Mouse (Mus musculus) neural tube, embryonic 11.5 days (tissue): ENCODE measurements at regions not wholly inside any gene's neighbourhood (a gene's known extent, or its start where the extent isn't known, plus 50 kb on each side); places are given as distances from the start of the nearest gene placed in this dataset.
A peak's percentile ranks its signal among the peaks of the same experiment; 100 is the strongest.

Experiments
- ATAC-seq: fragments of 200-750 bp; cut with Nextera tagmentation; 2 replicates; pipeline ENCODE4 v1.8.0; 2017; ENCODE audit warnings: moderate number of reproducible peaks, mild to moderate bottlenecking, moderate TSS enrichment, moderate library complexity; ENCODE audit not compliant: insufficient read depth, low FRiP score, low TSS enrichment
- DNase-seq: peaks from one replicate; pipeline ENCODE4 v3.0.0-alpha.2; 2015; ENCODE audit warnings: low spot score
- H3K27ac ChIP-seq: fragments of 300-500 bp; sonication (generic); 2 replicates; pipeline ENCODE4 v1.5.1; 2014; ENCODE audit warnings: low read depth, mild to moderate bottlenecking, low read length
- H3K27me3 ChIP-seq: fragments of 300-500 bp; sonication (generic); 2 replicates; pipeline ENCODE4 v1.6.1; 2014; ENCODE audit warnings: mild to moderate bottlenecking, low read length, mixed read lengths; ENCODE audit not compliant: control insufficient read depth, insufficient read depth
- H3K36me3 ChIP-seq: fragments of 300-500 bp; sonication (generic); 2 replicates; pipeline ENCODE4 v1.6.1; 2014; ENCODE audit warnings: mild to moderate bottlenecking, low read length, moderate library complexity, mixed read lengths; ENCODE audit not compliant: control insufficient read depth, insufficient read depth
- H3K4me1 ChIP-seq: fragments of 300-500 bp; sonication (generic); 2 replicates; pipeline ENCODE4 v1.6.1; 2014; ENCODE audit warnings: low read length, mixed read lengths; ENCODE audit not compliant: control insufficient read depth, insufficient read depth
- H3K4me2 ChIP-seq: fragments of 300-500 bp; sonication (generic); 2 replicates; pipeline ENCODE4 v1.6.1; 2014; ENCODE audit warnings: low read depth, mild to moderate bottlenecking, moderate library complexity
- H3K4me3 ChIP-seq: fragments of 300-500 bp; sonication (generic); 2 replicates; pipeline ENCODE4 v1.5.1; 2014; ENCODE audit warnings: low read depth, low read length
- H3K9ac ChIP-seq: fragments of 300-500 bp; sonication (generic); 2 replicates; pipeline ENCODE4 v1.6.1; 2014; ENCODE audit warnings: mild to moderate bottlenecking, low read length
- H3K9me3 ChIP-seq: fragments of 300-500 bp; sonication (generic); 2 replicates; pipeline ENCODE4 v1.6.1; 2016; ENCODE audit warnings: low read length; ENCODE audit not compliant: control insufficient read depth
- WGBS: fragments of 180-500 bp; shearing (Covaris S2); extraction: QIAGEN DNeasy Blood & Tissue Kit; methylation state at CpG from one replicate; pipeline ENCODE4 v1.1.7; 2014; 5-methylcytosine and 5-hydroxymethylcytosine counted together

DNA sequence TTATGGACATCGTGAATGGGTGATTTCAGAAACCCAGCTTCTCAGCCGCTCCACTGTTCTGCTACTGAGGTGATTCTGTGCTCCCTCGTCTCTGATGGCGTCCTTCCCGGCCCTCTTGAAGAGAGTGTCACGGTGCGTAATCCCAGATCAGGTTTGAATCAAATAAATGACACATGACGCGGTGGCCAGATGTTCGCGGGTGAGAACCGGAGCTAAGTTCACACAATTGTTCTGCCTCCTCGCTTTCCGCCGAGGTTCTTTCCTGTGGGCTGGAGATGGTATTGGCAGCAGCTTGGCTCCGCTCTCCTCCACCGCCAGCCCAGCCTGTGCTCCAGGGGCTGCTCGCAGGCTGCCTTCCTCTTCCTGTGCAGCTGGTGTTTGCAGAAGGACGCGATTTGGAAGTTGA is 142.7 kb downstream of the Kdr start:
- H3K9ac ChIP-seq, result no peak overlapping the region
- H3K4me2 ChIP-seq, result no peak overlapping the region
- no peak for ATAC-seq
- H3K27ac ChIP-seq, result no peak overlapping the region
- no peak overlapping the region for H3K4me3 ChIP-seq
- DNase-seq, result peak; percentile 43
- no peaks in the 10 kb centered on the region for H3K27me3 ChIP-seq
- no peaks in the 10 kb centered on the region for H3K9me3 ChIP-seq
- H3K4me1 ChIP-seq, result no peaks in the 10 kb centered on the region
- no peaks in the 10 kb centered on the region for H3K36me3 ChIP-seq
- 70% methylated on average over 20 of the region's 20 CpGs for WGBS

DNA sequence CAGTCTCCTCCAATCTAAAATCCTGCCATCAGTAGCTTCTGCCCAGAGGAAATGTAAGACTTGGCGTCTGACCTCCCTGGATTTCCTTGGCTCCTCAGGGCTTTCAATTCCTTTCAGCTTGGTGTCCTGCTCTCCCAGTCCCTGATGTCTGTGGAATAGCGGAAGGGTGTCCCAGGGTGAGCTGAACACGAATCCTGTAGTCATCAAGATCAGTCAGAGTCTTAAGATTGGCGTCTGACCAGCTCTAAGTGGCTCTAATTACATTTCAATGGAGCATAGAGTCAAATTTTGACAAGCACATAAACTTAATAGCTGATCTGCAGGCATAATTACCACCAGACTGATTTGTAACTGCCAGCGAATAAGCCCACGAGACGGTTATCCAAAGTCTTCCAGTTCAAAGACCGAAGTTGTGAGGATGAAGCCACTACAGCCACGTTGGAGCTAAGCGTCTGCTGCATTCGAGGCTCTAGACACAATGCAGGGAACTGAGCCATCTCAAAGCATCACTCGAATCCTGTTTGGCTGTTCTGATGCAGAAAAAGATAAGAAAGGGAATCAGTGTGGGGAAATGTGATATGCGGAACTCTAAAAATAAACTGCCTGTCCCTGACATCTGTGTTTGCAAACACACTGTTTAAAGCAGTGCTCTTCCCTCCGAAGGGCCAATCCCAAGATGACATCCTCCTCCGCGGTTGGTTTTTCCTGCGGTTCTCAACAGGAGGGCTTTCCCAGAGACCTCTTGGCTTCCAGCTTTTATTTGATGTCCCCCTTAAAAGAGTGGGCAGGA is 143.3 kb downstream of the Kdr start:
- WGBS, result 72% methylated on average over 17 of the region's 17 CpGs
- no peak for ATAC-seq
- DNase-seq, result no peak
- Histone ChIP-seq H3K4me2 (no peak overlapping the region), H3K36me3 (no peaks in the 10 kb centered on the region), H3K9ac (no peak overlapping the region), H3K27ac (no peak overlapping the region), H3K4me3 (no peak overlapping the region), H3K9me3 (no peaks in the 10 kb centered on the region), H3K27me3 (no peaks in the 10 kb centered on the region), H3K4me1 (no peaks in the 10 kb centered on the region)

DNA sequence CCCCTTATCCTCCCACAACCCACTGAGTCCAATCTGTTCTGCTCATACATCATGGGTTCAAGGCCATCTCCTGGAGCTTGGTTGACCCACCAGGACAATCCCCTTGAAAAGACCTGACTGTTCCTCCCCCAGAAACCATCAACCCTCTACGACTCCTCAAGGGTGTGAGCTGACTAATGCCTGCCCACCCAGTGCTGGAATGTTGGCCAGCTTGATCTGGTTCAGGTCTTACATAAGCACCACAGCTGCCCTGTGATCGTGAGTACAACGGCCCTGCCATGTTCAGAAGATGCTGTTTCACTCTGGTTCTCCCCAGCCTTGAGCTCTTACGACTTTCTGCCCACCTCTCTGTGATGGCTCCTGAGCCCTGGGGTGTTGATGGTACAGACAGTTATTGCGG is 145.9 kb downstream of the Kdr start:
- no peaks in the 10 kb centered on the region for H3K27me3 ChIP-seq
- WGBS, result 83% methylated on average over 5 of the region's 5 CpGs
- H3K27ac ChIP-seq, result no peak overlapping the region
- H3K9ac ChIP-seq, result no peak overlapping the region
- H3K4me1 ChIP-seq, result no peaks in the 10 kb centered on the region
- no peak overlapping the region for H3K4me2 ChIP-seq
- no peak overlapping the region for H3K4me3 ChIP-seq
- no peaks in the 10 kb centered on the region for H3K36me3 ChIP-seq
- ATAC-seq, result no peak
- H3K9me3 ChIP-seq, result no peaks in the 10 kb centered on the region
- no peak for DNase-seq

DNA sequence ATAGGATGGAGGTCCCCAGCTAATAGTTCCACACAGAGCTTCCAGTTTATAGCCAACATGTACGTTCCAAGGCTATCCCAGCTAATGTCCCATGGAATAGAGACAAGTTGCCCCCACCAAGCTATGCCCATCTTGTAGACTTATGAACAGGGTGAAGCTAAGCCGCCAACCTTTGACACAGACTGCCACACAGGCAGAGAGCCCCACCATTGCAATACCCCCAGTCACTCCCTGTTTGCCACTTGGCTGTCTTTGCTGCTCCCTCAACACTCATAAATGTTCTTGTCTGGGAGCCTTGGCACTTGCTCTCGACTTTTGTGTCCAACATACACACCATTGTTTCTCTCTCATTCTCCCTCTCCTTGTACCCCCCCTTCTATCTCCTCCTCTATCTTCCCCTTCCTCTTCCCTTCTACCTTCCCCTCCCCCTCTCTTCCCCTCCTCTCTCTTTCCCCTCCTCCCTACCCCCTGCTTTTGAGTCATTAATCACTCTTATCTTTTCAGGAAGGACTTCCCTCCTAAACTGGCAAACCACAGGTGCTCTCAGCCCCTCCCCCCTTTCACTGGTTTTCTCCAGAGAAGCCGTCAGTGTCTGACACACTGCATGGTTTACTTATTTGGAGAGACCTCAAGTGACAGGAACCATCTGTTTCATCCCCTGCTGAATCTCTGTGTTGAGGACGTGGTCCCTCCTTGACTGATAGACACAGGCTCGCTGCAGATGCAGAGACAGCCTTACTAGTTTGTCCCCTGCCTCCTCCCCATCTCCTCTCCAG is 148.2 kb downstream of the Kdr start:
- WGBS, result 46% methylated on average over 6 of the region's 6 CpGs
- no peak overlapping the region for H3K27ac ChIP-seq
- no peaks in the 10 kb centered on the region for H3K4me1 ChIP-seq
- H3K4me2 ChIP-seq, result no peak overlapping the region
- DNase-seq (no peak), ATAC-seq (no peak)
- H3K9ac ChIP-seq, result no peak overlapping the region
- no peaks in the 10 kb centered on the region for H3K27me3 ChIP-seq
- no peaks in the 10 kb centered on the region for H3K36me3 ChIP-seq
- no peaks in the 10 kb centered on the region for H3K9me3 ChIP-seq
- no peak overlapping the region for H3K4me3 ChIP-seq

DNA sequence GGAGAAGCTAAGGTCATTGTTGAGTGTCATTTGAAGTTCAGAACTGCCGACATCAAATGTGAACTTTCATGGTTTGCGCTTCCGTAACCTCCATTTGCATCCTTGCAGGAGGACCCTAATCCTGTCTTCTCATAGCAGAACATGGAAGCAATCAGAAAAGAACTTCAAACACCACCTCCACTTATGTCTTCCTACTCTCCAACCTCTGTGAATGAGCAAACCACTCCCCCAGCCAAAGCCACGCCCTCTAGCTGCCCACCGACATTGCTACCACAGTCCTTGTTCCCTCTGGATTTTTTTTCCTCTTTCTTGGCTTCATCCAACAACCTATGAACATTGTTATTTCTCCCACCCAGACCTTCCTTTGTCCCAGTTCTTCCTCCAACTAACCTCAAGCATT is 149.9 kb downstream of the Kdr start:
- Histone ChIP-seq H3K9ac (no peak overlapping the region), H3K4me1 (no peaks in the 10 kb centered on the region), H3K36me3 (no peaks in the 10 kb centered on the region), H3K27ac (no peak overlapping the region), H3K9me3 (no peaks in the 10 kb centered on the region), H3K4me2 (no peak overlapping the region), H3K27me3 (no peaks in the 10 kb centered on the region), H3K4me3 (no peak overlapping the region)
- WGBS, result 88% methylated on average over 5 of the region's 5 CpGs
- ATAC-seq, result no peak
- no peak for DNase-seq

DNA sequence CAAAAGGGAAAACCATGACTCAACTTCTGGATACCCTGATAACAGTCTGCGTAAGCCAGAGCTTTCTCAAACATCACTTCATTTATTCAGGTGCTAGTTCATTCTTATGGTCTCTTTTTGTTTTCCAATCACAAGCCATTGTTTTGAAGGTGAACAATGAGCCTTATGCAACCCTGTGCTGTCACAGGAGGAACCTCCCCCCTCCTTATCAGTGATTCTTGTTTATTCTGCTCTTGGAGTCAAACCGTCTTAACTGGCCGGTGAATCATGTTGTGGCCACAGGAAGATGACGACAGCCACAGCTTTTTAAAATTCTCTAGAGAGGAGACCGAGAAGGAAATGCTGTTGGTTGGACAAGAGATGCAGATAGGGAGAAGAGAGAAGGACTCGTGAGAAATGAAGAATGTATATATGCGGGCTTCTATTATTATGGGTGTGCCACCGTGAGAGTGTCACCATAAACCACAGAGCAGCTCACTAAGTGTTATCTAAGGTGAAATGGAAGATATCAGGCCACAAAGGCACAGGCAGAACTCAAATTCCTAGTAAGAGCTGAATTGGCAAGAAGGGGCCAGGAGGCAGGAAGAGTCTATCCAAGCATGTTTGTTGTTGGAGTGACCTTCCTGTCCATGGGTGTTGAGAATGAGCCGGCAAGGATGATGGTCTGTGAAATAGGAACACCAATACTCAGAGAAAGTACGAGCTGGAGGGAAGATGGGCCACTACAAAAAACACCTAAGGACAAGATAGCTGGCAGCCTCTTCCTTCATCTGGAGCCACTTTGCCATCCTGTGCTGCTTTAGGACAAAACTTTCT is 151.8 kb downstream of the Kdr start:
- no peaks in the 10 kb centered on the region for H3K27me3 ChIP-seq
- H3K4me3 ChIP-seq, result no peak overlapping the region
- H3K4me2 ChIP-seq, result no peak overlapping the region
- no peaks in the 10 kb centered on the region for H3K36me3 ChIP-seq
- DNase-seq (no peak), ATAC-seq (no peak)
- no peak overlapping the region for H3K9ac ChIP-seq
- H3K9me3 ChIP-seq, result no peaks in the 10 kb centered on the region
- H3K4me1 ChIP-seq, result no peaks in the 10 kb centered on the region
- no peak overlapping the region for H3K27ac ChIP-seq
- WGBS, result 85% methylated on average over 10 of the region's 10 CpGs

DNA sequence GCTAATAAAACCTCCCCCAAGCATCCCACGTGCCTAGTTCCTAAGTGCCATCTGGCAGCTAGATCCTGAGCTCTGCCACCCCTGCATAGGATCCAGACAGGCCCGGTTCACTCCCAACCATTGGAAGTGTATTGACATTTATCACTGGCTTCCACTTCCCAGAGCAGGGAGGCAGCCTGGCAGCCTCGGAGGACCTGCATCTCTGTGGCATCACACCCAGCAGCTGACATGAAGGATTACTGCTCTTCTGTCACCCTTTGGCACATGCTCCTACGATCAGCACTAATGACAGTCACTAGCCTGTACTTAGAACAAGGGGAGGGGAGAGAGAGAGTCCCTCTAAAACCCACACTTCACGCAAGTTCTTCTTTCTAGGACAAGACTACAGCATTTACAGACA is 152.7 kb downstream of the Kdr start:
- ATAC-seq, result no peak

DNA sequence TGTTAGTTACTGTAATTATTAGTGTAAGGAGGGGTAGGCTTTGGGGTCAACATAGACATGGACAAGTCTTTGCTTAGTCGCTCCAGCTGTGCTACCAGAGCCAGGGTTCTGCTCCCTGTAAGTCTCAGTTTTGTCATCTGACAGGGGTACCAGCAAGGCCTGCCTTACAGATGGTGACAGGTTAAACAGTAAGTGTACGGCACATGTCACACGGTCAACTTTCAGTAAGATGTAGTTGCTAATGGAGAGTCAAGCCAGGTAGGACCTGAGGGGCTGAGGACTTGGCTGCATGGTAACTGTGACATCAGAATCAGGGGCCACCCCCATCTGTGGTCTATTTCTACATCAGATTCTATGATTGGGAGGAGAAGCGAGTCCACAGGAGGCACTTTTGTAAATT is 153.6 kb downstream of the Kdr start:
- Histone ChIP-seq H3K27me3 (no peaks in the 10 kb centered on the region), H3K27ac (no peak overlapping the region)
- WGBS, result 89% methylated on average over 4 of the region's 4 CpGs

More for the DNA sequence above, 152.7 kb downstream of the Kdr start:
- H3K9ac ChIP-seq, result no peak overlapping the region
- no peak overlapping the region for H3K4me2 ChIP-seq
- H3K27me3 ChIP-seq, result no peaks in the 10 kb centered on the region
- no peak for DNase-seq
- no peak overlapping the region for H3K4me3 ChIP-seq
- no peaks in the 10 kb centered on the region for H3K4me1 ChIP-seq
- no peak overlapping the region for H3K27ac ChIP-seq
- no peaks in the 10 kb centered on the region for H3K9me3 ChIP-seq
- no peaks in the 10 kb centered on the region for H3K36me3 ChIP-seq
- 58% methylated on average over 5 of the region's 5 CpGs for WGBS

More for the DNA sequence above, 153.6 kb downstream of the Kdr start:
- no peak overlapping the region for H3K4me2 ChIP-seq
- no peaks in the 10 kb centered on the region for H3K36me3 ChIP-seq
- no peaks in the 10 kb centered on the region for H3K9me3 ChIP-seq
- H3K4me3 ChIP-seq, result no peak overlapping the region
- H3K4me1 ChIP-seq, result no peaks in the 10 kb centered on the region
- DNase-seq (no peak), ATAC-seq (no peak)
- no peak overlapping the region for H3K9ac ChIP-seq
